Mouse (Mus musculus) megakaryocyte progenitor cell, adult 5-6 weeks (primary cell): Measurements from ENCODE around the gene Mllt6. TPM values are rescaled to one million over a fixed set of nuclear protein-coding genes. Genes with fewer than 3 reads are reported as not detected.
A peak's percentile ranks its signal among the peaks of the same experiment; 100 is the strongest.
"Not testable (repeated sequence)": the region's sequence is repeated elsewhere in the genome, so short reads cannot be mapped to it uniquely, and the experiment has no call there.

ENCODE experiments used
- ATAC-seq: replicated peaks from 2 replicates; pipeline ENCODE4 v1.8.0; 2016; ENCODE audit warnings: mild to moderate bottlenecking, moderate TSS enrichment, inconsistent platforms; ENCODE audit not compliant: poor library complexity
- total RNA-seq, 2 experiments: library from RNA; stranded (forward) in 1 of 2; stranded (reverse) in 1 of 2; fragments of 157-497, 149-512 nt in 1 of 2; fragments of 200-1000 nt in 1 of 2; gene quantifications; 2 replicates each; pipeline versions ENCODE4 v1.2.3 to v1.2.4; 2015 to 2017

Gene Mllt6
- total RNA-seq, 2 experiments from 2014 or later, result 4.5 to 5.8 TPM

- peak; percentile 66 for ATAC-seq
Observed at GRCm38 (mm10) chr11:97644834-97645233, 18.4 kb upstream of the Mllt6 start.

DNA sequence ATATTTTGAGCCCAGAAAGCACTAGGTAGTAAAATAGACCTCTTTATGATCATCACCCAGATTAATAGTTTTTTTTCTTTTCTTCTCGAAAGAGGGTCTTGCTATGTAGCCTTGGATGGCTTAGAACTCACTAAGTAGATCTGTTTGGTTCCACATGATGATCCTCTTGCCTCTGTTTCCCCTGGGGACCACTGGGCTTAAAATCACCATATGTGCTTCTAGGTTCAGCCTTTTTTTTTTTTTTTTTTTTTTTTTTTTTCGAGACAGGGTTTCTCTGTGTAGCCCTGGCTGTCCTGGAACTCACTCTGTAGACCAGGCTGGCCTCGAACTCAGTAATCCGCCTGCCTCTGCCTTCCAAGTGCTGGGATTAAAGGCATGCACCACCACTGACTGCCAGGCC, 14.7 kb upstream of the Mllt6 start:
- ATAC-seq, result not testable (repeated sequence)

DNA sequence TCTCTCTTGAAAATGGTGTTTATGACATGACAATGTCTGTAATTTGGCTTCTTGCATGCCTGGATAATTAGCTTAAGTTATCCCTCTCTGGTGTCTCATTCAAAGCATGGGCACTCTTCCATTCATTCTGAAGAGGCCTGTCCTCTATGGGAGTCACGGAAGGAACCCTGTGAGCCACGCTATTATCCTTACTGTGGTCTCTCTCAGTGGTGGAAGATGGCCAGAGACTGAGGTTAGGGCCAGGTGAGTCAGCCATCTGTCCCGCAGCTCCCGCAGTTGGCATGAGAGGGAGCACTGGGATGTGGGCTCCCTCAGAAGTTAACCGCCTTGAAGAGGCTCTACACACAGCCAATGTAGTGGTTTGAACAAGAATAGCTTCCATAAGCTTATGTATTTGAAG, 12.9 kb upstream of the Mllt6 start:
- ATAC-seq, result no peak

- ATAC-seq, result not testable (repeated sequence)
Observed at GRCm38 (mm10) chr11:97653376-97653775, 9.8 kb upstream of the Mllt6 start.

DNA sequence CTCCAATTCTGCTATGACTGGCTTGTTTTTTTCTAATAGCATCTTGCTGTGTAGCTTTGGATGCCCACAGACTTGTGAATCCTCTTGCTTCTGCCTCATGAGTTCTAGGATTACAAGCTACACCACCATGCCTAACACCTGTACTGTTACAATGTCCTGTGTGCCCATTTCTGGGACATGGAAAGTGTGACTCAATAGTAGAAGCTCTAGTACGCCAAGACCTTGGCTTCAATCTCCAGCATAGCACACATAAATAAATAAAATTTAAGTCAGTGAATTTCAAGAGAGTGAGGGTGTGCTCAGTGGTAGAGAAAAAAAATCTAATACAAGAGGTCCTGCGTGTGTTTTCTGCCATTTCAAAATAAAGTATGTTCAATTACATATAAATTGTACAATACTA, 9.0 kb upstream of the Mllt6 start:
- ATAC-seq, result no peak

DNA sequence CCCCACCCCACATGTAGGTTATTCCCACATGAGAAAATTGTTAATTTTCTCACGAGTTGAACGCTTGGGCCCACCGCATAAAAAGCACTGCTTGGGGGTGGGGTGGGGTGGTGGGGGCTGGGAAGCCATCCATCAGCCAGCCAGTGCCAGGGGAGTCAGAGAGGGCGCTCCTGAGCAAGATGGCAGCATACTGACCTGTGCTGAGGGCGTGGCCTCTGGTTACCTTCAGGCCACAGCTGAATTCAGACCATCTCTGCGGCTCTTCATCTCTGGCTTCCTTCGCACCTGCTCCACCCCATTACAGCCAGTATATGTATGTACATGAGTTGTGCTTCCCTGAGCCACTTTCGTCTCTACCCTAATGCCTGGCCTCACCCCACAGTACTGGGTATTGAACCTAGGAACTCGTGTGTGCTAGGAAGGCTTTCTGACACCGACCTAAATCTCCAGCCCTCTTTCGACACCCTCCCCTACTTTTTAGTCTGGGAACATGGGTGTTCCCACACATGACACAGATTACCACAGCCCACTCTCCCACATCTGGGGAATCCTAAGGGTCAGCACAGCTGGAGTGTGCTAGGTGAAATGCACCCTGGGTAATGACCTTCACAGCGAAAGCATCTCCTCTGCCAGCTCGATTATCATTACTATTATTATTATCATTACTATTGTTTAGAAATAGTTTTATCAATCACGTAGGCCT, 6.8 kb upstream of the Mllt6 start:
- no peak for ATAC-seq

- ATAC-seq, result no peak
Observed at GRCm38 (mm10) chr11:97657184-97657945, 5.8 kb upstream of the Mllt6 start.

- ATAC-seq, result not testable (repeated sequence)
Observed at GRCm38 (mm10) chr11:97657967-97658366, 5.2 kb upstream of the Mllt6 start.

GRCm38 (mm10) chr11:97658751-97659266, 4.4 kb upstream of the Mllt6 start:
- ATAC-seq, result no peak

GRCm38 (mm10) chr11:97659267-97659989, 3.8 kb upstream of the Mllt6 start:
- peak; percentile 27 for ATAC-seq

DNA sequence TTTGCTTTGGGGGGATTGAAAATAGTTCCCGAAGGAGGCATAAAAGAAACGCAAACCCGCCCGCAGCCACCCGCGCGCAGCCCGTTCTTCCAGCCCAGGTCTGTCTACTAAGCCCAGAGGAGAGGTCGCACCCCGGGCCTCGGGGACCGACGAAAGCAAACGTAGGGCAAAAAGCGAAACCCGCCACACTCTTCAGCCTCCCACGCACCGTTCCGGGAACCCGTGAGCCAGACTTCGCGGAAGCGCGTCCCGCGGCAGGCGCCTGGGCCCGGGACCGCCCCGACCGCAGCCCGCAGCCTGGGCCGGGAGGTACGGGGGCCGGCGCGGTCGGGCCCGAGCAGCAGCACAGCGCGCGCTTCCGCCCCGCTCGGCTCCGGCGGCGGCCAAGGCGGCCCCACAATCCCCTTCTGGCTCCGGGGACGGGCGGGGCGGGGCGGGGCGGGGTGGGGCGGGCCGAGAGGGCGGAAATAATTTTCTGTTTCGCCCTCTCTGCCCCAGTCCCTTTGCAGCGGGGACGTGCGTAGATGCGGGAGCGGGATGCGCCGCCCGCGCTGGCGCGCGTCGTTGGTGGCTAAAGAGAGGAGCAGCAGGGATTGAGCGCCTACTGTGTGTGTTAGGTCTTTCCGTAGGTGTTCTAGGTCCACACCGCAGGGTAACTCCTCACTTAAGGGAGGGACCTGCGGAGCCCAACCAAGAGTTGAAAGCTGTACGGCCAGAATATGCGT, 3.1 kb upstream of the Mllt6 start:
- ATAC-seq, result peak; percentile 57

DNA sequence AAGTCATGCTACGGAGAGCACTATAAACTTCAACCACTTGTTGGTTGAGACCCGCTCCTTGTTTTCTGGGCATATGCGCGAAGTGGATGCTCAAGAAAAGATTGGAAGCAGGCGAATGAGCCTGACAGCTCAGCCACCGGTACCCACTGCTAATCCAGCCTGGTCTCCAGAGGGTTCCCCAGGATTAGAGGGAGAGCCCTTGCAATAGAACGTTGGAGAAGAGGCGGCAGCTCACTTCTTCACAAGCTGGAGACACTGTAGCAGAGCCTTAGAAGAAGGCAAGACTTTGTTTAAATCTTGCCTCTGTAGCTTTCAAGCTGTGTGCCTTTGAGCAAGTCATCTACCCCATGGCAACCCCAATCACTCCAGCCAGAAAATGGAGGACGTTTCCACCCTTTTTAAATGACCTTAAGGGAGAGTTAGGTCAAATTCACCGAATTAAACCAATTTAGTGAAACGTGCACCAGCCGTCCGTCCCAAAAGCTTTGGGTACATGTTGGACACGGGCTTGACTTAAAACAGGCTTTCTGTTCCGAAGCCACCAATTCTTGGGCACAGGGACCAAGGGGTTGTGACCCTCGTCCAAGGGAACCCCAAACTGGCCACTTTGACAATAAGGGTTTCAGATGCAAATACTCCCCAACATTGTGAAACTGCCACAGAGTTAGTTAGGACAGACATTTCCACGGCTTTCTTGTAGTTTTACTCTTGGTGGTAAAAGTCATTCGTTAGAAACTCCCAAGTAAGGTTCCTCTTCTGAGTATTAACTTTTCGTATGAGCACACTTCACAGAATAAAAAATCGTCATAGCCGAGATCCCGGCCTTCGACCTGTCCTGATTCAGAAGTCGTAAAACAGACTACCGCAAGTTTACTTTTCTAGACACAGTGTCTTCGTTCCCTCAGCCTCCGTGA, 2.2 kb upstream of the Mllt6 start:
- no peak for ATAC-seq

GRCm38 (mm10) chr11:97661648-97662133, 1.5 kb upstream of the Mllt6 start:
- no peak for ATAC-seq

GRCm38 (mm10) chr11:97662207-97662892, 864 bp upstream of the Mllt6 start:
- no peak for ATAC-seq

- ATAC-seq, result no peak
Observed at GRCm38 (mm10) chr11:97663528-97664338, 519 bp downstream of the Mllt6 start.

- no peak for ATAC-seq
Observed at GRCm38 (mm10) chr11:97664339-97664665, 1.1 kb downstream of the Mllt6 start.

DNA sequence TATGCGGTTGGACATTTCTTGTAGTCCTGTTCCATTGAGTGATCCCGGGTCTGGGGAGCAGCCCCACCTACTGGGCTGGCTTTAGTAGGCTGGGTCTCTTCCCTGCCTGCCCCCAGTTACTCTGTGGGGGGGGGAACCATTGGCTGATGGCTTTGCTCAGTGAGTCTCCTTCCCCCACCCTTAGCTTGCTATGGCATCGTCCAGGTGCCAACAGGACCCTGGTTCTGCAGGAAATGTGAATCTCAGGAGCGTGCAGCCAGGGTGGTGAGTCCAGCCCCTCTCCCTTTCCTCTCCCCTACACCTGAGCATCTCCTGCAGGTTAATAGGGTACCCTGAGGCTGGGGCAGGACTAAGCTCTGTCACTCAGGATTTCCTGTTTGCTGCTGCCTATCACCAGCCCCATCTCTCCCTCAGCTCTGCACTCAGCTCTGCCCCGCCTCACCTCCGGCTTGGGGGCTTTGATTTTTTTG, 1.6 kb downstream of the Mllt6 start:
- ATAC-seq, result no peak

- no peak for ATAC-seq
Observed at GRCm38 (mm10) chr11:97665431-97665830, 2.2 kb downstream of the Mllt6 start.
